10 mouse cellular contexts compared by ENCODE assay signal in the genomic region with DNA sequence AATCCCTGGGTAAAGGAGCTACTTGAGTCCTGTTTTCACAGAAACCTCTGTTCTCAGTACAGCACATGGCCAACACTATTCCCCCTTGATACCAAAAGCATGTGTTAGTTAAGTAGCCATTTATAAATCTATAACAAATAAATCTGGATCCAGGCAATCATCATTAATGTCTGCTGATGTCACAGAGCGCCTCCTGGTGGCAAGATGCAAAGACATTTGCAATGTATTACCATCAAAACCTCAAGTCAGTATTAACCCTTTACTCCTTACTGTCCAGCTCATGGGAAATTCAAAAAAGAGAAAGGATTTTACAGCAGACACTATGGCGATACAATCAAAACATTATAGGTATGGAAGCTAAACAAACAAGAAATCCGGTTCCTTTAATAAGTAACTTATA.
A peak's percentile ranks its signal among the peaks of the same experiment; 100 is the strongest.
DNase-seq lines count a peak whose midpoint lies in the region; ATAC-seq and TF ChIP-seq lines count a peak whose summit lies in the region.
"Had no signal": no experiment of that assay in that cellular context is flagged by ENCODE, and none has a peak within 500 bp of the region (broad histone marks: within the 10 kb centered on the region; RNA-seq: fewer than 3 reads in every experiment).

No protein-coding gene starts in this region.

- intact Hi-C loops in gastrocnemius, postnatal 14 days (cut with DNase I; ENCODE audit: low total_unique reads) = no loop called here

- H3K9me3 ChIP-seq in E14TG2a.4 (ENCODE audit: low read length) = no peaks in the 10 kb centered on the region
- no peaks in the 10 kb centered on the region for H3K9me3 ChIP-seq in embryonic facial prominence, embryonic 11.5 days (replicated peaks; ENCODE audit: control insufficient read depth, low read length)
- H3K9me3 ChIP-seq: lung, embryonic 15.5 days; stomach, embryonic 15.5 days had no signal

- no peak overlapping the region for H3K9ac ChIP-seq in embryonic facial prominence, embryonic 11.5 days (replicated peaks; ENCODE audit: low read length)
- H3K9ac ChIP-seq: lung, embryonic 15.5 days; stomach, embryonic 15.5 days had no signal

- no peaks in the 10 kb centered on the region for H3K4me1 ChIP-seq in E14TG2a.4 (replicated peaks; ENCODE audit: low read depth, low read length)
- no peaks in the 10 kb centered on the region for H3K4me1 ChIP-seq in embryonic facial prominence, embryonic 11.5 days (ENCODE audit: control insufficient read depth, insufficient read depth, low read length)
- H3K4me1 ChIP-seq: lung, embryonic 15.5 days; stomach, embryonic 15.5 days had no signal

- H3K4me3 ChIP-seq in E14TG2a.4 (replicated peaks; ENCODE audit: low read length) = no peak overlapping the region
- no peak overlapping the region for H3K4me3 ChIP-seq in embryonic facial prominence, embryonic 11.5 days (ENCODE audit: low read depth, low read length)
- H3K4me3 ChIP-seq: lung, embryonic 15.5 days; stomach, embryonic 15.5 days had no signal

- peak; percentile 49 for TF ChIP-seq CTCF in E14TG2a.4 (conservative IDR thresholded peaks at IDR 0.05; ENCODE audit: low read length)

- no peak for ATAC-seq in embryonic facial prominence, embryonic 11.5 days (replicated peaks; ENCODE audit: insufficient number of reproducible peaks, low FRiP score, low TSS enrichment, low read depth)

- DNase-seq in kidney, adult 9 months = peak; percentile 31
- DNase-seq in kidney, adult 11 months = no peak
- DNase-seq in A20 (ENCODE audit: low read depth, low spot score) = peak; percentile 6
- DNase-seq in embryonic facial prominence, embryonic 11.5 days (ENCODE audit: low spot score) = peak; percentile 26
- no peak for DNase-seq in urinary bladder, postnatal 4 days (ENCODE audit: low spot score in 2 of 2)
- no peak for DNase-seq in frontal cortex, postnatal 10 days (ENCODE audit: low spot score in 2 of 2)
- no peak for DNase-seq in gastrocnemius, postnatal 14 days

- no peaks in the 10 kb centered on the region for H3K36me3 ChIP-seq in E14TG2a.4 (ENCODE audit: insufficient read depth, low read length)
- no peaks in the 10 kb centered on the region for H3K36me3 ChIP-seq in embryonic facial prominence, embryonic 11.5 days (replicated peaks; ENCODE audit: control insufficient read depth, insufficient read depth, low read depth, low read length)
- H3K36me3 ChIP-seq: lung, embryonic 15.5 days; stomach, embryonic 15.5 days had no signal

- H3K27me3 ChIP-seq in E14TG2a.4 (ENCODE audit: insufficient read depth, low read length) = no peaks in the 10 kb centered on the region
- H3K27me3 ChIP-seq in embryonic facial prominence, embryonic 11.5 days (ENCODE audit: control insufficient read depth, insufficient read depth, low read length) = no peaks in the 10 kb centered on the region
- H3K27me3 ChIP-seq: lung, embryonic 15.5 days; stomach, embryonic 15.5 days had no signal

- WGBS in embryonic facial prominence, embryonic 11.5 days = 67% methylated on average over 3 of the region's 3 CpGs

- H3K4me2 ChIP-seq in embryonic facial prominence, embryonic 11.5 days (ENCODE audit: low read depth, low read length) = no peak overlapping the region
- H3K4me2 ChIP-seq: lung, embryonic 15.5 days; stomach, embryonic 15.5 days had no signal

- no peak overlapping the region for H3K27ac ChIP-seq in embryonic facial prominence, embryonic 11.5 days (replicated peaks; ENCODE audit: low read depth, low read length)
- H3K27ac ChIP-seq: lung, embryonic 15.5 days; stomach, embryonic 15.5 days had no signal

Comparison
In these comparisons a context has a peak if more than half of its experiments do, and no peak if none do; other contexts are left out.
1. DNase-seq: peak in kidney, adult 9 months (single experiment), A20 (single experiment) and embryonic facial prominence, embryonic 11.5 days (single experiment); none in kidney, adult 11 months (single experiment), urinary bladder, postnatal 4 days (0 of 2), frontal cortex, postnatal 10 days (0 of 2) and gastrocnemius, postnatal 14 days (single experiment).